Comparison of ENCODE assay signal across 19 mouse cellular contexts in the genomic region with DNA sequence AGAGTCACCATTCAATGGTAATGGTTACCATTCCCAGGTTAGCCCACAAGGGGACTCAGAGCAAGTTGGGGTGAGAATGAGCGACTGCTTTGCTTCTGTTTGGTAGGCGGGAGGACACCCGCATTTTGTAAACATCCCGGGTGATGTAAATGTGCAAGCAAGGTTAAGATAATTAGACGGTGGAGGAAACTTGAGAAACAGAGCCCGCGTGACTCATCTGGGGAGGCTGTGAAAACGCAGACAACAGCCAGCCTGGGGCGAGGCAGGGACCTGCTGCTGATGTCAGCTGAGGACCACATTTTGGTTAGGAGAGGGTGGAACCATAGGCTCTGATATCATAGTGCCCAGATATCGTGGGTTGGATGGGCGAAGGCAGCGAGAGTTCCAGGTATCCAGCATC.
"Had no signal": no experiment of that assay in that cellular context is flagged by ENCODE, and none has a peak within 500 bp of the region (broad histone marks: within the 10 kb centered on the region; RNA-seq: fewer than 3 reads in every experiment).

No protein-coding gene starts in this region.

- H3K27me3 ChIP-seq: limb, embryonic 12.5 days; limb, embryonic 15.5 days; midbrain, embryonic 15.5 days; stomach, embryonic 15.5 days had no signal

- H3K27ac ChIP-seq: kidney, postnatal 0 days; layer of hippocampus, adult 2 months; limb, embryonic 12.5 days; limb, embryonic 15.5 days; liver, embryonic 14.5 days; macrophage; midbrain, embryonic 12.5 days; midbrain, embryonic 15.5 days; stomach, embryonic 15.5 days had no signal

- H3K4me3 ChIP-seq: layer of hippocampus, adult 2 months; limb, embryonic 12.5 days; limb, embryonic 15.5 days; midbrain, embryonic 12.5 days; midbrain, embryonic 15.5 days; stomach, embryonic 15.5 days had no signal

- H3K4me2 ChIP-seq: limb, embryonic 12.5 days; limb, embryonic 15.5 days; liver, embryonic 11.5 days; lung, embryonic 14.5 days; midbrain, embryonic 12.5 days; midbrain, embryonic 15.5 days; stomach, embryonic 15.5 days had no signal

- H3K36me3 ChIP-seq: limb, embryonic 12.5 days; limb, embryonic 15.5 days; midbrain, embryonic 12.5 days; midbrain, embryonic 15.5 days; stomach, embryonic 15.5 days had no signal

- ATAC-seq: liver, postnatal 0 days; lung, postnatal 0 days; midbrain, embryonic 15.5 days had no signal

- H3K9ac ChIP-seq: limb, embryonic 12.5 days; limb, embryonic 15.5 days; liver, embryonic 14.5 days; liver, postnatal 0 days; lung, embryonic 14.5 days; midbrain, embryonic 12.5 days; midbrain, embryonic 15.5 days; stomach, embryonic 15.5 days had no signal

- H3K9me3 ChIP-seq: limb, embryonic 12.5 days; limb, embryonic 15.5 days; midbrain, embryonic 12.5 days; midbrain, embryonic 15.5 days; stomach, embryonic 15.5 days had no signal

- DNase-seq: kidney, adult 2 months; kidney, postnatal 25 days; left cerebral cortex, postnatal 4 days; liver, postnatal 0 days; lung, embryonic 14.5 days; right cerebral cortex, postnatal 4 days; thymus, adult 18-20 months; thymus, postnatal 36 days had no signal

- H3K4me1 ChIP-seq: midbrain, embryonic 15.5 days had no signal
